24 mouse cellular contexts compared by ENCODE assay signal in genomic region chr14:20032016-20032737, GRCm38 (mm10). TPM values are rescaled to one million over a fixed set of nuclear protein-coding genes. Genes with fewer than 3 reads are reported as not detected.
DNase-seq lines count a peak whose midpoint lies in the region; ATAC-seq and TF ChIP-seq lines count a peak whose summit lies in the region.
"Had no signal": no experiment of that assay in that cellular context is flagged by ENCODE, and none has a peak within 500 bp of the region (broad histone marks: within the 10 kb centered on the region; RNA-seq: fewer than 3 reads in every experiment).

No protein-coding gene starts in this region.

- no peak overlapping the region for H3K9ac ChIP-seq in intestine, postnatal 0 days (ENCODE audit: low read depth, low read length)
- no peak overlapping the region for H3K9ac ChIP-seq in midbrain, postnatal 0 days (replicated peaks; ENCODE audit: low read length, poor library complexity, severe bottlenecking)
- H3K9ac ChIP-seq: embryonic facial prominence, embryonic 15.5 days; forebrain, embryonic 15.5 days; hindbrain, embryonic 13.5 days had no signal

- DNase-seq in cerebellum, postnatal 10 days, result peak; percentile 10 to 13
- DNase-seq in cerebellum, adult 9-10 months, result no peak
- peak; percentile 71 for DNase-seq in R1 (ENCODE audit: low read depth, low spot score)
- DNase-seq in midbrain, postnatal 0 days (ENCODE audit: low spot score), result no peak
- DNase-seq in retina, postnatal 1 day, result no peak
- no peak for DNase-seq in layer of hippocampus, adult 9-11 months
- DNase-seq: adrenal gland, postnatal 14 days; B cell, adult 2 months; cerebellum, adult 18-20 months; cerebellum, postnatal 14 days; embryo, embryonic 11 days; gastrocnemius, postnatal 36 days; heart, adult 18-20 months; heart, postnatal 14 days had no signal

- TF ChIP-seq CTCF in intestine, postnatal 0 days (IDR thresholded peaks at IDR 0.05; ENCODE audit: low read depth), result no peak
- TF ChIP-seq CTCF in midbrain, postnatal 0 days (IDR thresholded peaks at IDR 0.05), result no peak

- ATAC-seq in intestine, postnatal 0 days, result peak; percentile 90
- ATAC-seq in midbrain, postnatal 0 days (ENCODE audit: low FRiP score), result no peak
- ATAC-seq: activated CD4-positive, CD25-positive, alpha-beta regulatory T cell, adult 4 months; CD4-positive, CD25-positive, alpha-beta regulatory T cell, adult 4 months; forebrain, embryonic 15.5 days; hindbrain, postnatal 0 days had no signal

- no peaks in the 10 kb centered on the region for H3K9me3 ChIP-seq in intestine, postnatal 0 days (ENCODE audit: control insufficient read depth)
- H3K9me3 ChIP-seq in midbrain, postnatal 0 days (ENCODE audit: low read length), result no peaks in the 10 kb centered on the region
- H3K9me3 ChIP-seq: embryonic facial prominence, embryonic 15.5 days; forebrain, embryonic 15.5 days; G1E; heart, embryonic 10.5 days; hindbrain, embryonic 13.5 days had no signal

- no peaks in the 10 kb centered on the region for H3K36me3 ChIP-seq in intestine, postnatal 0 days (ENCODE audit: control insufficient read depth, insufficient read depth)
- H3K36me3 ChIP-seq in midbrain, postnatal 0 days (ENCODE audit: insufficient read depth, low read length), result no peaks in the 10 kb centered on the region
- H3K36me3 ChIP-seq: embryonic facial prominence, embryonic 15.5 days; forebrain, embryonic 15.5 days; G1E; heart, embryonic 10.5 days; hindbrain, embryonic 13.5 days had no signal

- no peak overlapping the region for H3K4me3 ChIP-seq in intestine, postnatal 0 days (ENCODE audit: low read depth, low read length)
- H3K4me3 ChIP-seq in midbrain, postnatal 0 days (ENCODE audit: low read depth, low read length), result no peak overlapping the region
- H3K4me3 ChIP-seq: embryonic facial prominence, embryonic 15.5 days; erythroblast, embryonic 14.5 days; forebrain, embryonic 15.5 days; heart, embryonic 10.5 days; hindbrain, embryonic 13.5 days had no signal

- 48% methylated on average over 19 of the region's 19 CpGs for WGBS in intestine, postnatal 0 days
- 82% methylated on average over 19 of the region's 19 CpGs for WGBS in midbrain, postnatal 0 days

- peak overlapping the region; percentile 62 for H3K27ac ChIP-seq in intestine, postnatal 0 days (ENCODE audit: low read depth, low read length)
- H3K27ac ChIP-seq in midbrain, postnatal 0 days (ENCODE audit: low read depth, low read length), result no peak overlapping the region
- H3K27ac ChIP-seq: embryonic facial prominence, embryonic 15.5 days; forebrain, embryonic 15.5 days; heart, embryonic 10.5 days; hindbrain, embryonic 13.5 days; hindbrain, postnatal 0 days had no signal

- H3K27me3 ChIP-seq in intestine, postnatal 0 days (replicated peaks; ENCODE audit: control insufficient read depth, insufficient read depth, low read length), result no peaks in the 10 kb centered on the region
- no peaks in the 10 kb centered on the region for H3K27me3 ChIP-seq in midbrain, postnatal 0 days (ENCODE audit: insufficient read depth, low read length)
- H3K27me3 ChIP-seq: embryonic facial prominence, embryonic 15.5 days; forebrain, embryonic 15.5 days; hindbrain, embryonic 13.5 days had no signal

- H3K4me1 ChIP-seq in intestine, postnatal 0 days (replicated peaks; ENCODE audit: control insufficient read depth, insufficient read depth, low read length), result 0 out of 2 replicates have a peak, but pooled peaks cover 4% of the 10 kb centered on the region
- H3K4me1 ChIP-seq in midbrain, postnatal 0 days (ENCODE audit: insufficient read depth, low read length), result no peaks in the 10 kb centered on the region
- H3K4me1 ChIP-seq: embryonic facial prominence, embryonic 15.5 days; forebrain, embryonic 15.5 days had no signal

- H3K4me2 ChIP-seq in intestine, postnatal 0 days (replicated peaks; ENCODE audit: low read depth), result peak overlapping the region; percentile 57
- no peak overlapping the region for H3K4me2 ChIP-seq in midbrain, postnatal 0 days (ENCODE audit: low read depth, low read length, poor library complexity, severe bottlenecking)
- H3K4me2 ChIP-seq: embryonic facial prominence, embryonic 15.5 days; forebrain, embryonic 15.5 days; hindbrain, embryonic 13.5 days had no signal

RNA-seq across cellular contexts. Expression of gene Gng2, which starts 54.8 kb away (rescaled TPM):
- polyA plus RNA-seq in intestine, postnatal 0 days (2015; fragmentation: Nextera tagmentation; extraction: Ambion mirVana), result 22.2 and 22.6 TPM in 2 replicates
- 419 and 439 TPM in 2 replicates for total RNA-seq in midbrain, postnatal 0 days (2014; rRNA removed)
- 344 and 374 TPM in 2 replicates for polyA plus RNA-seq in midbrain, postnatal 0 days (2015; fragmentation: Nextera tagmentation; extraction: Ambion mirVana)
- polyA plus RNA-seq: erythroblast, embryonic 14.5 days had no signal

Comparison
In these comparisons a context has a peak if more than half of its experiments do, and no peak if none do; other contexts are left out.
1. DNase-seq: peak in cerebellum, postnatal 10 days (2 of 2) and R1 (single experiment); none in cerebellum, adult 9-10 months (single experiment), midbrain, postnatal 0 days (single experiment), retina, postnatal 1 day (single experiment) and layer of hippocampus, adult 9-11 months (single experiment).
2. RNA of gene Gng2, which starts 54.8 kb away (polyA plus RNA-seq): 344 to 374 TPM in midbrain, postnatal 0 days; 22.2 to 22.6 TPM in intestine, postnatal 0 days; every median in the first group is over 10 times any median in the second.